Mouse (Mus musculus): ENCODE measurements around the gene Fsd1. TPM values are rescaled to one million over a fixed set of nuclear protein-coding genes. Genes with fewer than 3 reads are reported as not detected.

The Fsd1 gene
- total and polyA plus RNA-seq, 3 experiments: 0.21 TPM; not detected in 2

- no peak overlapping the region for H3K4me3 ChIP-seq (replicated peaks in 1 of 3; ENCODE audit: low read depth in 2 of 3, low read length in 2 of 3, poor library complexity in 1 of 3)
- H3K27me3 ChIP-seq (replicated peaks): peaks cover 51% of the 10 kb centered on the region
- no peak overlapping the region for H3K4me2 ChIP-seq (ENCODE audit: insufficient read depth, low read depth, poor library complexity, severe bottlenecking)
- no peak for DNase-seq (ENCODE audit: extremely low read depth)
- no peaks in the 10 kb centered on the region for H3K79me2 ChIP-seq (replicated peaks; ENCODE audit: control insufficient read depth, extremely low read depth, insufficient read depth, poor library complexity, severe bottlenecking)
- TF ChIP-seq HCFC1 (IDR thresholded peaks at IDR 0.05; ENCODE audit: low read depth, low read length): no peak
- TF ChIP-seq MAFK (IDR thresholded peaks at IDR 0.05; ENCODE audit: insufficient replicate concordance, low read length): no peak
- TF ChIP-seq CHD1 (IDR thresholded peaks at IDR 0.05; ENCODE audit: low read depth, low read length): no peak
- TF ChIP-seq USF1 (IDR thresholded peaks at IDR 0.05; ENCODE audit: low read depth, low read length): no peak
- no peak for TF ChIP-seq E2F4 (IDR thresholded peaks at IDR 0.05; ENCODE audit: insufficient replicate concordance, low read depth, low read length)
- TF ChIP-seq GABPA (IDR thresholded peaks at IDR 0.05; ENCODE audit: insufficient replicate concordance, low read depth, low read length): no peak
- TF ChIP-seq SIN3A (IDR thresholded peaks at IDR 0.05; ENCODE audit: low read length): no peak
- TF ChIP-seq POLR2AphosphoS2 (IDR thresholded peaks at IDR 0.05; ENCODE audit: low read depth, low read length): no peak
- no peak for TF ChIP-seq PAX5 (IDR thresholded peaks at IDR 0.05; ENCODE audit: low read length)
- TF ChIP-seq NELFE (IDR thresholded peaks at IDR 0.05; ENCODE audit: low read depth, low read length): no peak
- TF ChIP-seq TBP (conservative IDR thresholded peaks at IDR 0.05; ENCODE audit: low read depth, low read length): no peak
- TF ChIP-seq NRF1 (IDR thresholded peaks at IDR 0.05; ENCODE audit: low read depth, low read length): no peak
- no peak for TF ChIP-seq POLR2A (IDR thresholded peaks at IDR 0.05; ENCODE audit: low read depth, low read length)
- no peak for TF ChIP-seq KAT2A (IDR thresholded peaks at IDR 0.05; ENCODE audit: insufficient replicate concordance, low read length)
- TF ChIP-seq ELF1 (IDR thresholded peaks at IDR 0.05; ENCODE audit: low read depth, low read length): no peak
- TF ChIP-seq ZKSCAN1 (IDR thresholded peaks at IDR 0.05; ENCODE audit: borderline replicate concordance, low read depth, low read length): no peak
- H3K36me3 ChIP-seq (replicated peaks in 1 of 2; ENCODE audit: control insufficient read depth in 1 of 2, insufficient read depth in 1 of 2, low read length in 1 of 2): no peaks in the 10 kb centered on the region
- peaks cover 8% of the 10 kb centered on the region for H3K9me3 ChIP-seq (replicated peaks; ENCODE audit: low read length)
- no peak overlapping the region for H3K9ac ChIP-seq (ENCODE audit: insufficient read depth, low read depth)
- in situ Hi-C loops (cut with MboI; ENCODE audit: low pct_ligation_motif_present, low pct_unique_long_range_greater_than_20kb, low sequenced_read_pairs): no loop called here
- no peaks in the 10 kb centered on the region for H3K4me1 ChIP-seq (ENCODE audit: control insufficient read depth in 1 of 2, insufficient read depth in 2 of 2)
- dilution Hi-C loops (cut with MboI; ENCODE audit: extremely low pct_ligation_motif_present, extremely low pct_unique_long_range_greater_than_20kb, low sequenced_read_pairs): no loop called here
- H3K27ac ChIP-seq (ENCODE audit: insufficient read depth, low read depth): no peak overlapping the region
Measured at GRCm38 (mm10) chr17:55996007-55996406, 9.7 kb downstream of the Fsd1 start.

GRCm38 (mm10) chr17:55999794-56000499 is 13.6 kb downstream of the Fsd1 start:
- Histone ChIP-seq H3K4me3 (replicated peaks in 1 of 3; ENCODE audit: low read depth in 2 of 3, low read length in 2 of 3, poor library complexity in 1 of 3) (no peak overlapping the region), H3K4me2 (ENCODE audit: insufficient read depth, low read depth, poor library complexity, severe bottlenecking) (no peak overlapping the region), H3K4me1 (ENCODE audit: control insufficient read depth in 1 of 2, insufficient read depth in 2 of 2) (peaks cover 0 to under 1% of the 10 kb centered on the region in 2 experiments; a peak in 2 of 4 replicates), H3K36me3 (replicated peaks in 1 of 2; ENCODE audit: control insufficient read depth in 1 of 2, insufficient read depth in 1 of 2, low read length in 1 of 2) (no peaks in the 10 kb centered on the region), H3K9ac (ENCODE audit: insufficient read depth, low read depth) (no peak overlapping the region), H3K79me2 (replicated peaks; ENCODE audit: control insufficient read depth, extremely low read depth, insufficient read depth, poor library complexity, severe bottlenecking) (no peaks in the 10 kb centered on the region), H3K27ac (ENCODE audit: insufficient read depth, low read depth) (no peak overlapping the region), H3K27me3 (replicated peaks) (peaks cover 26% of the 10 kb centered on the region), H3K9me3 (replicated peaks; ENCODE audit: low read length) (peaks cover 11% of the 10 kb centered on the region)
- dilution Hi-C loops (cut with MboI; ENCODE audit: extremely low pct_ligation_motif_present, extremely low pct_unique_long_range_greater_than_20kb, low sequenced_read_pairs): no loop called here
- no peak for DNase-seq (ENCODE audit: extremely low read depth)
- in situ Hi-C loops (cut with MboI; ENCODE audit: low pct_ligation_motif_present, low pct_unique_long_range_greater_than_20kb, low sequenced_read_pairs): no loop called here
- TF ChIP-seq NRF1 (IDR thresholded peaks at IDR 0.05; ENCODE audit: low read depth, low read length) (no peak), JUND (conservative IDR thresholded peaks at IDR 0.05; ENCODE audit: low read depth, low read length) (no peak), MAFK (IDR thresholded peaks at IDR 0.05; ENCODE audit: insufficient replicate concordance, low read length) (no peak), EP300 (IDR thresholded peaks at IDR 0.05; ENCODE audit: low read length) (no peak), MYC (IDR thresholded peaks at IDR 0.05; ENCODE audit: low read depth, low read length) (no peak), ZKSCAN1 (IDR thresholded peaks at IDR 0.05; ENCODE audit: borderline replicate concordance, low read depth, low read length) (no peak), GABPA (IDR thresholded peaks at IDR 0.05; ENCODE audit: insufficient replicate concordance, low read depth, low read length) (no peak), ZNF384 (IDR thresholded peaks at IDR 0.05; ENCODE audit: low read depth, low read length) (no peak), POLR2A (IDR thresholded peaks at IDR 0.05; ENCODE audit: low read depth, low read length) (no peak), SIN3A (IDR thresholded peaks at IDR 0.05; ENCODE audit: low read length) (no peak), CHD1 (IDR thresholded peaks at IDR 0.05; ENCODE audit: low read depth, low read length) (no peak), BHLHE40 (IDR thresholded peaks at IDR 0.05; ENCODE audit: low read depth, low read length) (no peak), UBTF (IDR thresholded peaks at IDR 0.05; ENCODE audit: low read depth, low read length) (no peak), MAZ (IDR thresholded peaks at IDR 0.05; ENCODE audit: low read depth, low read length) (no peak), ZMIZ1 (IDR thresholded peaks at IDR 0.05; ENCODE audit: low read depth, low read length) (no peak)

Data from CH12.LX (cell line).